Mouse (Mus musculus): Measurements from ENCODE around the gene Tyrobp. TPM values are rescaled to one million over a fixed set of nuclear protein-coding genes. Genes with fewer than 3 reads are reported as not detected.

Gene Tyrobp
- total RNA-seq, 2 experiments from 2014 or later, result 20.8 to 20.9 TPM

DNA sequence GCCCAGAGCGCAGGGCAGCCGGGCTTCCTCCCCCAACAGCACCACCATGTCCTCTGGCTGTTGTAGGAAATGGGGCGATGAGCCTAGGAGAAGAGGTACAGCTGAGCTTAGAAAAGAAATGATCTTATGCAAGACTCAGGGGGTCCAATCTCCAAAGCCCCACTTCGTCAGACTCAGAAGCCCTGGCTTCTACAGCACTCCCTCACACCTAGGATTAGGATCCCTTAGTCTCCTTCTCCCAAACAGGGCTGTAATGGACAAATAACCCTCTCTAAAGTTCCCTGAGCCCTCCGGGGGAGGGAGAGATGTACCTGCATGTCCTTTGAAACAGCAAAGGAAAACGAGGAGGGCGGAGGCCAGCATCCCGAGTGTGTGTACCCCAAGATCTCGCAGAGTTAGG lies 42.9 kb downstream of the Tyrobp start:
- no peak for DNase-seq (ENCODE audit: extremely low spot score in 1 of 2, low spot score in 2 of 2)
- intact Hi-C loops (cut with DNase I), result no loop called here

DNA sequence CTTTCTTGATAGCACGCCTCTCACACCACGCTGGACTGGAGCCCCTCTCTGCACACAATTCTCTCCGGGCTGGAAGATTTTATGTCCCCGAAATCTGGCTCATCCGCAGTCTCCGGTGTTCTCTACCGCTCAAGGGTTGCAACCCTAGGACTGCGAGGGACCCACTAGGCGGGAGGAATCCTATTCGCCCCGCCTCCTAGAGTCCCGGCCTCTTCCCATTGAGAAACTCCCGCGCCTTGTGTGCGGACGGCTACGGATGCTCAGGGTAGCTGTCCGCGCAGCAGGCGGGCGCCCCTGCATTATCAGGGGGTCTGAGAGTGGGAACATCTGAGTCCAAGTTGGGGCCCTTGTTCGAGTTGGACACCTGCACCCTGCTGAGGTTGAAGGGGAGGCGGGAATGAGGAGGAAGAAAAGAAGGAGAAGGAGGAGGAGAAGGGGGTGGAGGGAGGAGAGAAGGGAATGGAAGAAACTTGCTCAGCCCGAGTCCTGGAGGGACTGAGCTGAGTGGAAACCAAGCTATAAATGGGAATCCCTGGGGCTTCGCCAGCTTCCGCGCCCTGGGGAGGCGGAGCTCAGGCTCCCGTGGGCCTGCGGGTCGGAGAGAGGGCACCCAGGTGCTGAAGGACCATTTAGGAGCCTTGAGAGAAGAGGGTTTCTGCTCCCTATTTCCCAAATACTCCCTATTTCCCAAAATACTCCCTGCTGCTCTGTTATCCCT lies 43.5 kb downstream of the Tyrobp start:
- intact Hi-C loops (cut with DNase I), result no loop called here
- DNase-seq (ENCODE audit: extremely low spot score in 1 of 2, low spot score in 2 of 2), result no peak

DNA sequence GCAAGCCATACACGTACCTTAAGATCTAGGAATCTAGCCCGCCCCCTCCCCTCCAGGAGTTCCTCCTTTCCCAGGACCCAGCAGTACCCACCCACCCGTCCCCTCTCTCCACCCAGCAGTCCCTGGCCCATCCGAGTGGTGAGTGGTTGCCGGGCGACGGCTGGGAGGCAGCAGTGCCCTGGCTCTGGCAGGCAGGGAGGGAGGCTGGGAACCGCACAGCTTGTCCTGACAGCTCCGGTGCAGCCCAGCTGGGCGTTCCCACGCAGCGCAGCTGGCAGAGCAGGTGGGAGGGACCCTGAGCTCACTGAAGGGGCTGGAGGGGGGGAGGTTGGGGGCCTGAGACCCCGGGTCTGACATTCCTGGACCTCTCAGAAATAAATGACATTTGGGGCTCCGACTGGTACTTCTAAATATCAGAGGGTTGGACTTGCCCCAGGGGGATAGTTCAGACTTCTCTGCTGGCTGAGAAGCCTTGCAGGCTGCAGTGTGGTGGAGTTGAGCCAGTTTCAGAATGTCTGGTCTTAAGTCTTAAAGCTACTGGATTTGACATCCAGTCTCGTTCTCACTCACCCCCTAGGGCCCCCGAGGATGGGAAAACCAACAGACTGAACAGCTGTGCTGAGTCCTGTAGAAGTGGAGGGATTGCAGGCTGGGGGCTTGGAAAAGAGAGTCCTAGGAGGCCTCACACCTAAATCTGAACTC lies 44.2 kb downstream of the Tyrobp start, which contains the start of the genes Kirrel2 and Nphs1:
Gene Kirrel2 (minus strand): TSS at position 62 of the 702 bp plus-strand sequence.
Gene Nphs1 (plus strand): TSS at position 687 of the 702 bp plus-strand sequence.
- peak; percentile 67 to 80 for DNase-seq (ENCODE audit: extremely low spot score in 1 of 2, low spot score in 2 of 2)
- intact Hi-C loops (cut with DNase I), result no loop called here

DNA sequence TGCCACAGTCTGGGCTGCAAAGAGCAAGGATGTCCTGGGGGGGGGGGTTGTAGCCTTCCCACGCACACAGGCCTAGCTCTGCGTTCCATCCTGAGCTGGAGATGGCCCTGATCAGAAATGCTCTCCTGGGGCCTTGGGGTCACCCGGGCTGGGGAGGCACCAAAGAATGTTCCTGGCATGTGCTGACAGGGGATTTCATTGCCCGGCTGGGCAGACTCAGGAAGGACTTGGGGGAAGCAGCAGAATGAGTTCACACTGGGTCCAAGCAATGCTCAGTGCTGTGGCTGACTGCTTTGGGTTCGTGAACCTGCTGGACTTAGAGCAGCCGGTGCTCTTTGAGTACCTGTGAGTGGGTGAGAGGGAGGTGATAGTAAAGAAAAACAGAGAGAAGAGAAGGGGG lies 45.9 kb downstream of the Tyrobp start:
- no peak for DNase-seq (ENCODE audit: extremely low spot score in 1 of 2, low spot score in 2 of 2)
- intact Hi-C loops (cut with DNase I), result no loop called here

DNA sequence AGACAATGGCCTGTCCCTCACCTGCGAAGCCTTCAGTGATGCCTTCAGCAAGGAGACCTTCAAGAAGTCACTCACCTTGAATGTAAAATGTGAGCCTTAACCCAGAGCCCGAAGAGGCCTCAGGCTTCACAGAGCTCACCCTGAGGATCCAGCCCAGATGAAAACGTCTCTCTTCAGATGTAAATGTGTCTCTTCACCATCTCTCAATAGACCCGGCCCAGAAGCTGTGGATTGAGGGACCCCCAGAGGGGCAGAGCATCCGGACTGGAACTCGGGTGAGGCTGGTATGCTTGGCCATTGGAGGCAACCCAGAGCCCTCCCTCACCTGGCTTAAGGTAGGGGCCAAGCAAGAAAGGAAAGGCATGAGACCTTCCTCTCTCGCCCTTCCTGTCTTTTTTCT lies 50.0 kb downstream of the Tyrobp start:
- DNase-seq (ENCODE audit: extremely low spot score in 1 of 2, low spot score in 2 of 2), result no peak
- intact Hi-C loops (cut with DNase I), result no loop called here

DNA sequence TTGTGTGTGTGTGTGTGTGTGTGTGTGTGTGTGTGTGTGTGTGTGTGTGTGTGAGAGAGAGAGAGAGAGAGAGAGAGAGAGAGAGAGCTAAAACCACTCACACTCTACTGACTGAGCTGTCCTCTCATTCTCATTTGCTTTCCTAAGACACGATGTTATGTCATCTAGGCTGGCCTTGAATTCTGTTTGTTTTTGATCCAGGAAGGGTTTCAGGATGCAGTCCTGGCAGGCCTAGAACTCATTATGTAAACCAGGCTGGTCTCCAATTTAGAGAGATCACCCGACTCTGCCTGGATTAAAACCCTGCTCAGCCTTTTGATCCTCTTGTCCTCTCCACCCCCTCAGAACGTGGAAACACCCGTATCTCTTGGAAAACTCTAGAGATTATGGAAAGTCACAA lies 50.4 kb downstream of the Tyrobp start:
- DNase-seq (ENCODE audit: extremely low spot score in 1 of 2, low spot score in 2 of 2), result no peak

DNA sequence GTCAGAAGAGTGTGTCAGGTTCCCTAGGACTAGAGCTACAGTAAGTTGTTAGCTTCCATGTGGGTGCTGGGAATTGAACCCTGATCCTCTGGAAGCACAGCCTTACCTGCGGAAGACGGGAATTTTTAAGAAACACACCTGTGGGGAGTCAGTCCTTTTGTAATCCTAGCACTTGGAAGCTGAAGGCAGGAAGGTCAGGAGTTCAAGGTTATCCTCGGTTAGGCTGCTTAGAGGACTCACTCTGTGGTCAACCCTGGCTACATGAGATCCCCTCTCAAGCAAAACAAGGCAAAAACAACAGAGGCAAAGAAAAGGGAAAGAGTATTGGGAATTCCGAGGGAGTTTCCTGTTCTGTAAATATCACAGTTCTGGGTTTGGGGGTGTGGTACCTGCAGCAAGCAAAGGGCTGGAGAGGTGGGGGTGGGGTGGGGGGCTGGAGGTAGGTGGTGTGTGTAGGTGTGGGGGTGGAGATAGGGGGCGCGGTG lies 51.3 kb downstream of the Tyrobp start:
- intact Hi-C loops (cut with DNase I), result no loop called here
- no peak for DNase-seq (ENCODE audit: extremely low spot score in 1 of 2, low spot score in 2 of 2)

More for the DNA sequence above, 50.4 kb downstream of the Tyrobp start:
- intact Hi-C loops (cut with DNase I), result no loop called here

Other genes starting within 250 kb of the Tyrobp start
- 10 to 100 TPM; 43.5 to 50.7 TPM for gene Zfp146, start 244.0 kb upstream of the Tyrobp start, total RNA-seq (2021)
- gene Cox7a1, start 229.6 kb upstream of the Tyrobp start, total RNA-seq (2021), result 1 to 10 TPM; 3.6 to 4.1 TPM
- gene Capns1, start 214.9 kb upstream of the Tyrobp start, total RNA-seq (2021), result 100 to 1,000 TPM; 204 TPM
- gene Polr2i, start 181.8 kb upstream of the Tyrobp start, total RNA-seq (2021), result 10 to 100 TPM; 72.1 to 73.3 TPM
- 100 to 1,000 TPM; 176 to 206 TPM for gene Tbcb, start 181.5 kb upstream of the Tyrobp start, total RNA-seq (2021)
- not detected for gene Ovol3, start 178.0 kb upstream of the Tyrobp start, total RNA-seq (2021)
- under 1 TPM in 1 of 2 experiments, not detected in 1; 0.51 TPM for gene Thap8, start 133.7 kb upstream of the Tyrobp start, total RNA-seq (2021)
- gene Wdr62, start 133.3 kb upstream of the Tyrobp start, total RNA-seq (2021), result 1 to 10 TPM; 2.5 to 3.5 TPM
- gene Clip3, start 122.0 kb upstream of the Tyrobp start, total RNA-seq (2021), result 100 to 1,000 TPM; 495 to 497 TPM
- 10 to 100 TPM; 45.9 to 47.5 TPM for gene Alkbh6, start 105.0 kb upstream of the Tyrobp start, total RNA-seq (2021)
- gene Syne4, start 99.0 kb upstream of the Tyrobp start, total RNA-seq (2021), result 1 to 10 TPM; 5.4 to 7.5 TPM
- gene E130208F15Rik, start 92.0 kb upstream of the Tyrobp start, total RNA-seq (2021), result under 1 TPM; 0.45 to 0.67 TPM
- 1 to 10 TPM; 7.8 to 8.2 TPM for gene Sdhaf1, start 89.9 kb upstream of the Tyrobp start, total RNA-seq (2021)
- gene Lrfn3, start 51.0 kb upstream of the Tyrobp start, total RNA-seq (2021), result 10 to 100 TPM; 48.1 to 48.2 TPM
- gene Hcst, start 6.1 kb downstream of the Tyrobp start, total RNA-seq (2021), result 1 to 10 TPM in 1 of 2 experiments, not detected in 1; 1.1 TPM
- 1 to 10 TPM; 2.7 to 3.6 TPM for gene Nfkbid, start 8.0 kb downstream of the Tyrobp start, total RNA-seq (2021)
- 100 to 1,000 TPM; 937 to 959 TPM for gene Aplp1, start 31.8 kb downstream of the Tyrobp start, total RNA-seq (2021)
- 1 to 10 TPM; 1.2 to 4.9 TPM for gene Kirrel2, start 43.9 kb downstream of the Tyrobp start, total RNA-seq (2021)
- under 1 TPM; 0.26 to 0.32 TPM for gene Nphs1, start 44.6 kb downstream of the Tyrobp start, total RNA-seq (2021)
- under 1 TPM in 1 of 2 experiments, not detected in 1; 0.67 TPM for gene Prodh2, start 79.9 kb downstream of the Tyrobp start, total RNA-seq (2021)
- 100 to 1,000 TPM; 259 to 264 TPM for gene Arhgap33, start 121.3 kb downstream of the Tyrobp start, total RNA-seq (2021)
- 1 to 10 TPM; 6.4 to 7.3 TPM for gene Hspb6, start 138.4 kb downstream of the Tyrobp start, total RNA-seq (2021)
- 1 to 10 TPM; 2.9 to 3.4 TPM for gene Proser3, start 138.5 kb downstream of the Tyrobp start, total RNA-seq (2021)
- gene Lin37, start 146.1 kb downstream of the Tyrobp start, total RNA-seq (2021), result 10 to 100 TPM; 24.3 to 26.4 TPM
- 10 to 100 TPM; 50.1 to 56.1 TPM for gene U2af1l4, start 149.5 kb downstream of the Tyrobp start, total RNA-seq (2021)
- 1 to 10 TPM; 4.2 TPM for gene Gm49396, start 149.6 kb downstream of the Tyrobp start, total RNA-seq (2021)
- 10 to 100 TPM; 79.1 to 82.8 TPM for gene Psenen, start 149.9 kb downstream of the Tyrobp start, total RNA-seq (2021)
- gene Igflr1, start 151.7 kb downstream of the Tyrobp start, total RNA-seq (2021), result 1 to 10 TPM; 1.5 to 1.8 TPM
- 10 to 100 TPM; 54.1 to 56.9 TPM for gene Kmt2b, start 175.0 kb downstream of the Tyrobp start, total RNA-seq (2021)
- gene Zbtb32, start 185.1 kb downstream of the Tyrobp start, total RNA-seq (2021), result not detected
- gene Upk1a, start 199.1 kb downstream of the Tyrobp start, total RNA-seq (2021), result under 1 TPM in 1 of 2 experiments, not detected in 1; 0.32 TPM
- 100 to 1,000 TPM; 736 to 789 TPM for gene Cox6b1, start 212.4 kb downstream of the Tyrobp start, total RNA-seq (2021)
- gene Etv2, start 222.1 kb downstream of the Tyrobp start, total RNA-seq (2021), result not detected
- gene Rbm42, start 236.6 kb downstream of the Tyrobp start, total RNA-seq (2021), result 10 to 100 TPM; 68.0 to 72.2 TPM